Mouse (Mus musculus) erythroid progenitor cell, adult 5-6 weeks (primary cell): ENCODE data around the gene Prim2. TPM values are rescaled to one million over a fixed set of nuclear protein-coding genes. Genes with fewer than 3 reads are reported as not detected.

Experiments
- ATAC-seq: replicated peaks from 2 replicates; pipeline ENCODE4 v1.8.0; 2016; ENCODE audit warnings: moderate number of reproducible peaks, mild to moderate bottlenecking, moderate TSS enrichment, inconsistent platforms; ENCODE audit not compliant: poor library complexity, low FRiP score, severe bottlenecking
- total RNA-seq, 2 experiments: library from RNA; stranded (forward) in 1 of 2; stranded (reverse) in 1 of 2; fragments of 150-400 nt in 1 of 2; fragments of 186-747, 209-891 nt in 1 of 2; gene quantifications; 2 replicates each; pipeline versions ENCODE4 v1.2.3 to v1.2.4; 2015 to 2017; ENCODE audit warnings: low replicate concordance in 2 of 2

Prim2 gene
- total RNA-seq (2015; ENCODE audit: low replicate concordance) (62.5 and 83.6 TPM in 2 replicates), total RNA-seq (2017; ENCODE audit: low replicate concordance) (84.2 and 84.9 TPM in 2 replicates)

- ATAC-seq, result peak; percentile 87
Observed at GRCm38 (mm10) chr1:33669708-33670141, at the start of gene Prim2. TSS of gene Prim2 (minus strand) at chr1:33669795.

- ATAC-seq, result no peak
Observed at GRCm38 (mm10) chr1:33717636-33718035, 48.0 kb upstream of the Prim2 start.

DNA sequence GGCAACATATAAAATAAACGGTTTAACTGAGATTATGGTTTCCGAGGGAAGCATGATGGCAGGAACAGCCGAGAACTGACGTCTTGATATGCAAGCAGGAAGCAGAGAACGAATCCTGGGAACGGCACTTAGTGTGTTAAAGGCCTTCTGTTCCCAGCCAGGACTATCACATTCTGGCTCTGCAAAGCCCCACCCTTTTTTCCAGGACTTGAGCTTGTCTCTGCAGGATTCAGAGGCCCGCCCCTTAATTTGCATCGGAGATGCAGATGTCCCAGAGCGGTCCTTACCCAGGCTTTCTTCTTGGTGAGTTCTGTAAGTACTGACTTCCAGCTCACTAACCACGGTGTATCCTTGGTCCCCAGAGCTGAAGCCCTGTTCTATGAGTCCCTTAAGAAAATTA is 45.2 kb upstream of the Prim2 start:
- no peak for ATAC-seq

DNA sequence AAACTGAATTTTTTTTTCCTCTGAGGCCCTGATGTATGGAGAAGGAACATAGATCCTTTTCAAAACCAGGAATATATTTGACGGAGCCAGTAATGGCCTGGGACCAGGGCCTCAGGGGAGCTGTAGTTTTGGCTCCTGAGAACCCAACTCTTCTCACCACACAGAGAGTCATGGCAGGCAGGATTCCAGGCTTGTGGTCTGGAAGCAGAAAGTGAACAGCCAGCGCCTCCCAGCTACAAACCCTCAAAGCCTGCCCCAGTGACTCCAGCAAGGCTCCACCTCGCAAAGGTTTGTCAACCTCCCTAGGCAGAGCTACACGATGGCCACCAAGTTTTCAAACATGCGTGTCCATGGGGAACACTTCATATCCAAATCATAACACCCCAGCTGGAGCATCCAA is 42.4 kb upstream of the Prim2 start:
- no peak for ATAC-seq

DNA sequence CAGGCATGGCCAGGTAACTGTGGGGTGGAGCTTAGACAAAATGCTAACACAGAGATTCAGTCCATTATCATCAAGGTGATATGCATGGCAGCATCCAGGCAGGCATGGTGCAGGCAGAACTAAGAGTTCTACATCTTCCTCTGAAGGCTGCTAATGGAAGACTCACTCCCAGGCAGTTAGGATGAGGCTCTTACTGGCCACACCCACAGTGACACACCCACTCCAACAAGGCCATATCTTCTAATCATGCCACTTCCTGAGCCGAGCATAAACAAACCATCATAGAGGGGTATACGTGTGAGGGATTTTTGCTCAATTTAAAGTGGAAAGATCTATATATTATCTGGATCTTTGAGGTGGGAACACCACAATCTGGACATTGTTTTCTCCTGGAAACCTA is 40.0 kb upstream of the Prim2 start:
- no peak; the same call in 1 of the 2 replicates for ATAC-seq

GRCm38 (mm10) chr1:33701244-33701643 is 31.6 kb upstream of the Prim2 start:
- ATAC-seq, result no peak

- no peak for ATAC-seq
Observed at GRCm38 (mm10) chr1:33696016-33696415, 26.4 kb upstream of the Prim2 start.

GRCm38 (mm10) chr1:33693893-33694292 is 24.3 kb upstream of the Prim2 start:
- ATAC-seq, result no peak

GRCm38 (mm10) chr1:33690087-33690448 is 20.5 kb upstream of the Prim2 start:
- no peak for ATAC-seq

DNA sequence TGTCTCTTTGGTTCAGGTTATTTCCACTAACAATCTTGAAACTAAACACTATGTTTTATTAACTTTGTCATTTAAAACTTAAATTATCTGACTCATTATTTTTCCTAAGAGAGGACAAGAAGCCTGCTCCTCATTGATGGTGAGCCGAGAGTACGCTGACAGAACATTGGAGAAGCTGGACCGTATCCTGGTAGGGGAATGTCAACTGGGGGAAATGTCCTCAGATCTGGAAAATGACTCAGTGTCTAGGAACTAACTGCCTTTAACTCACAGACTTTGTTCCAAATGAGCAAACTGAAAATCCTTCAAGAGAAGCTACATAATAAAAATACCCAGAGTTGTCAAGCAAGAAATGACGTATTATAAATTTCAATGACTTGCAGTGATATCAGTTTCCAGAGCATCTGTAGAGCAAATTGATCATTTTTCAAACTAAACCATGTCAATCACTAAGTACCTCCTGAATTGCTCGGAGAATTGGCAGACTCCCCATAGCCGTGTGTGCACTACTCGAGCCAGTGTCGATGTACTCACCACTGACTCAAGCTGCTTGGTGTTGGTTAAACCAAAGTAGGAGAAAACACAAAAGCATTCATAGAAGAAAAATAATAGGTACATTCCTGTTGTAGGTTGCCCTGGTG is 20.0 kb upstream of the Prim2 start:
- ATAC-seq, result no peak

GRCm38 (mm10) chr1:33688810-33689209 is 19.2 kb upstream of the Prim2 start:
- no peak for ATAC-seq

DNA sequence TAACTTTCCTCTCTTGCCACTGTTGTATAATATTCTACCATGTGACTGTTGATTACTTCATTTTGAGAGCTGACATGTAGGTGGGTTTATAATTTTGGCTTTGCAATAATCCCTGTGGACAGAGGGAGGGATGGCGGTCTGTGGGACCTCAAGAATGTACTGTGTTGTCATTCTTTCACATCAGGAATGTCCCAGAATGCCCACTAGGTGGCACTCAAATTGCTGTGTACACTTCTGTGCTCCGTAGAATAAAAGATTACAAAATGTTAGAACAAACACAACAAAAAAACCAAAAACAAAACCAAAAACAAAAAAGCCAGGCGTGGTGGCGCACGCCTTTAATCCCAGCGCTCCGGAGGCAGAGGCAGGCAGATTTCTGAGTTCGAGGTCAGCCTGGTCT is 14.9 kb upstream of the Prim2 start:
- no peak for ATAC-seq

GRCm38 (mm10) chr1:33680890-33681289 is 11.3 kb upstream of the Prim2 start:
- ATAC-seq, result no peak

DNA sequence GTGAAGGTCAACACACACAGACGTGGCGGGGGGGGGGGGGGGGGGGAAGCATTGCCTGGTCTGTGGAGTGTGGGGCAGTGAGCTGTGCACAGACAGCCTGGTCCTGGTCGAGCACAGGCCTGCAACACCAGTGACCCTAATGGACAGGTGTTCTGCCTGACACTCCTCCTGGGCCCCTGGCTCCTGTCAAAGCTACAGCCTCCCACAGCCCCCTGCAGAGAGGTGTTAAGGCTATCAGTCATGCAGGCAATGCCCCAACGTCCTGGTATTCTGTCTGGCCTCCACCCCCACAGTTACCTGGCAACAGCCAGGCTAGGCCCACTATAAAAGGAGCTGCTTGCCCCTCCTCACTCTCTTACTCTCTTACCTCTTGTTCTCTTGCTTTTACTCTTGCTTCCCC is 10.8 kb upstream of the Prim2 start:
- no peak for ATAC-seq

DNA sequence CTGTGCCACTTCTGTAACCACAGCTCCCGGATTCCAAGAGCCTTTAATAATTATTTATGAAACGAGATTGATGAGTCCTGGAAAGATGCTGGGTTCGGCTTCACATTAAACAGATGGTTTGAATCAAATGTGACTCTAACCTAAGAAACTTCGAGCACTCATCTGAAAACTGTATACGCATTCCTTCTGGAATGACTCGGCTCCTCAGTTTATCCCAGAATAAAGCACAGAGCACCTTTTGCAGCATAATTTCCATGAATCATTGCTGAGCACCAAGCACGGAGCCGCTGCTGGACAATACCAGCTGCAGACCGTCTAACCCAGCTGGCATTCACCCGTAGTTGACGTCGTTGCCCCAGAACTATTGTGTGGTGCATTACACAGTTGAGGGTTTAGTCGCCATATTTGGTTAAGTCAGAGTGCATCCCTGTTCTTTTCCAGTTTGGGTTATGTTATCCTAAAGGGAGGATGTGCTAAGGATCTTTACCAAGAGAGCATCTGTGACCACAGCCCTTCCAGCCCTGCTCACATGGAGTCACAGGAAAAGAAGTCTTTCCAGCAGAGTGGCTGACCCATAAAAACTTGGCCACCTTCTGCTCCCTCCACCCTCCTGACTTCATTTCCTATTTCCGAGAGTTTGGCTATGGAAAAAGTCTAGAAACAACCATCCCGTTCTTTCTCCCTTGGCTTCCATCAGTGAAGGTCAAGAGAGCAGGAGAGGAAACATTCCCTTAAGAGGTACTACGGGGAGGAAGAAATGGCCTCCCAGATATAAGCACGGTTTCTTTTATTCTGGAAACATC is 3.8 kb upstream of the Prim2 start:
- no peak for ATAC-seq

DNA sequence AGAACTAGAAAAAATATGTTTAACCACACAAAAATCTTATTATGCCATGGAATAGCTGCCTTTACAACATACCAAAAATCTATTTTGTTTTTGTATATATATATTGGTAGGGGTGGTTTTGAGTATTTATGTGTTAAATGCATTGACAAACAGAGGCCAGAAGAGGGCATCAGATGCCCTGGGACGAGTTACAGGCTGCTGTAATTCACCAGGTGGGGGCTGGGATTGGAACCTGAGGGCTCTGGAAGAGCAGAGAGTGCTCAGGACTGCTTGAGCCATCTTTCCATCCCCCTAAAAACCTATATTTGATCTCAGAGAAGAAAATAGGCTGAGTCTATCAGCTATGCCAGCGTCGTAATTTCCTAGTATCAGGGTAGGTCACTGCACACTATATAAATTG is 2.9 kb upstream of the Prim2 start:
- 0 out of 2 replicates have a peak, but pooled peaks have one; percentile 25 for ATAC-seq

GRCm38 (mm10) chr1:33672083-33672482 is 2.5 kb upstream of the Prim2 start:
- peak; percentile 71 for ATAC-seq

DNA sequence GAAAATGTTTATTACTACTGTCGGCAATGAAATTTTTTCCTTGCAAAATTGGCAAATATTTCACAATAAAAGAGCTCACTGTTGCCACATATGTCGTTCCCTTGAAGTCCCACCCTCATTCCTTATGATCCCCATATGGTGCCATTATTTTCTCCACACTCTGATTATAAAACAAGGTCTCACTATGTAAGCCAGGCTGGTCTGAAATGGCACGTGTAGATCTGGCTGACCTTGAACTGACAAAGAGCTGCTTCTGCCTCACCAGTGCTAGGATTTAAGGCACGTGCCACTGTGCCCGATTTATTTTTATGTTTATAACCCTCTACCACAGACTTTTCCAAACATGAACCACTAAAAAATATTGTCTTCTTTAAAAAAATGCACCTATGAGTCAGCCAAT is 1.8 kb upstream of the Prim2 start:
- no peak for ATAC-seq

DNA sequence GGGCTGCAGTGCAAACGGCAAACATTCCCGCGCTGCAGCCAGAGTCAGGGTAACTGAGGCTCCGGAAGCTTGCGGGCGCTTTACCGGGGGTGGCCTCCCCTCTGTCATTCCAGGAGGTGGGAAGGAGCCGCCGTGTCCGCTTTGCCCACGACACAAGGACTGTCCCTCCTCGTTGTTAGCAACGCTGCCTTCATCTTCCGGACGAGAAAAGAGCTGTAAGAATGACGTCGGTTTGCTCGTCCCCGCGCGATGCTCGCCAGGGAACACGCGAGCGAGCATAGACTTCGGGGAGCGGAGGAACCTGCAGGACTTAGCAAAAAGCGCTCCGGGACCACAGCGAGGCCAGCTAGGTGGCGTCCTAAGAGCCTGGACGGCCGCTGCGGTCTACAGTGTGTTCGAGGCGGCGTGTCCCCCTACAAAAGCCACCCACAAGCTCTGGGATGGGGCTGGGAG is 595 bp upstream of the Prim2 start:
- peak; percentile 76 for ATAC-seq

DNA sequence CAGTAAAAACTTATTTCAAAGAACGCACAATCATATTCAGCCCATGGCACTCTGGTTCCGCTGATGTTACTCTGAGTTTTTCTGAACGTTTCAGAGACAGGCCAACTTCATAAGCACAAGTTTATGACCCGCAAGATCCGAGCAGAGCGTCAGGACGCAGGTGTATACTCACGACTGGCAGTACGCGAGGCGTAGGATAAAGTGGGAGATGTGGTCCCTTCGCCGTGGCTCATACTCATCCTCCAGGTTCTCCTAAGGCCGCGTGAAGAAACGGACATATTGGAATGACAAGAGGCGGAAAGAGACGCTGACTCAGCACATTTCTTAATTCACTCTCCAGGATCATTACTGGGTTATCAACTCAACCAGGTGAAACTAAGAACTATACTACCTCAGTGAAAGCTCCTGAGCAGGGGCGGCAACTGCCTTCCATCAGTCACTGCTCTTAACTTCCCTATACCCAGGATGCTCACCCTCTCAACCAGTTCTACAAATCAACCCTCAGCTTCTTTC is 5.9 kb downstream of the Prim2 start:
- ATAC-seq, result no peak

DNA sequence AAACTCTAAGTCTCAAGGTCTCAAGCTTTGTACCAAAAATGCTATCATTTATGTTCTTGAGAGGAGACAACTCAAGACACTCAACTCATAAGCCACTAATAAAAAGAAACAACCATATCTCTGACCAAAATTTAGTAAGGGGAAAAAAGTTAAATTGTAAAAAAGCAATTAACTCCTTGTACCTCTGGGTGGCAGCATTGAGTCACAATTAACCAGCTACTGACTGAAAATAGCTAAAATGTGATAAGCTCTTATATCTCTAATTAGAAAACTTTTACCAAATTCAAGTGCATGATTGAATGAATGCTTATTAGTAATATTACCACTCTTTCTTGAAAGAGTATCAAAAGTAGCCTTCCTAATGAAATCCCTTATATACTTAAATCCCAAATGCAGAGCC is 6.4 kb downstream of the Prim2 start:
- no peak for ATAC-seq
